Mouse (Mus musculus) hindbrain, embryonic 14.5 days (tissue): ENCODE measurements around the gene Gm21865. TPM values are rescaled to one million over a fixed set of nuclear protein-coding genes. Genes with fewer than 3 reads are reported as not detected.
"Not testable (repeated sequence)": the region's sequence is repeated elsewhere in the genome, so short reads cannot be mapped to it uniquely, and the experiment has no call there.

Experiments
- ATAC-seq: fragments of 200-750 bp; cut with Nextera tagmentation; 2 replicates; pipeline ENCODE4 v1.8.0; 2017; ENCODE audit warnings: moderate number of reproducible peaks, mild to moderate bottlenecking, moderate TSS enrichment, moderate library complexity; ENCODE audit not compliant: low FRiP score
- DNase-seq: peaks from one replicate; pipeline ENCODE4 v3.0.0-alpha.2; 2015; ENCODE audit warnings: low spot score
- H3K27ac ChIP-seq: fragments of 300-500 bp; sonication (generic); 2 replicates; pipeline ENCODE4 v1.5.1; 2014; ENCODE audit warnings: mild to moderate bottlenecking, moderate library complexity
- H3K27me3 ChIP-seq: fragments of 300-500 bp; sonication (generic); 2 replicates; pipeline ENCODE4 v1.6.1; 2014; ENCODE audit warnings: mild to moderate bottlenecking, low read length, mixed read lengths; ENCODE audit not compliant: control insufficient read depth, insufficient read depth
- H3K36me3 ChIP-seq: fragments of 300-500 bp; sonication (generic); replicated peaks from 2 replicates; pipeline ENCODE4 v1.6.1; 2014; ENCODE audit not compliant: control insufficient read depth, insufficient read depth
- H3K4me1 ChIP-seq: fragments of 300-500 bp; sonication (generic); replicated peaks from 2 replicates; pipeline ENCODE4 v1.6.1; 2014; ENCODE audit warnings: antibody characterized with exemption, low read length, mixed read lengths; ENCODE audit not compliant: control insufficient read depth, insufficient read depth
- H3K4me2 ChIP-seq: fragments of 300-500 bp; sonication (generic); replicated peaks from 2 replicates; pipeline ENCODE4 v1.6.1; 2014; ENCODE audit warnings: mild to moderate bottlenecking, moderate library complexity
- H3K4me3 ChIP-seq: fragments of 300-500 bp; sonication (generic); replicated peaks from 2 replicates; pipeline ENCODE4 v1.5.1; 2014; ENCODE audit warnings: mild to moderate bottlenecking, low read length
- H3K9ac ChIP-seq: fragments of 300-500 bp; sonication (generic); 2 replicates; pipeline ENCODE4 v1.6.1; 2014
- H3K9me3 ChIP-seq: fragments of 300-500 bp; sonication (generic); 2 replicates; pipeline ENCODE4 v1.6.1; 2016; ENCODE audit warnings: low read length; ENCODE audit not compliant: control insufficient read depth
- WGBS: fragments of 180-500 bp; shearing (Covaris S2); extraction: QIAGEN DNeasy Blood & Tissue Kit; methylation state at CpG from one replicate; pipeline ENCODE4 v1.1.7; 2014; 5-methylcytosine and 5-hydroxymethylcytosine counted together
- polyA plus RNA-seq: library from polyadenylated mRNA; unstranded; fragments of >200 nt; fragmentation: Nextera tagmentation; extraction: Ambion mirVana; gene quantifications from 2 replicates; pipeline ENCODE4 v1.2.1, GENCODE M21; 2014

Gene Gm21865
- not detected in 2 replicates for polyA plus RNA-seq

DNA sequence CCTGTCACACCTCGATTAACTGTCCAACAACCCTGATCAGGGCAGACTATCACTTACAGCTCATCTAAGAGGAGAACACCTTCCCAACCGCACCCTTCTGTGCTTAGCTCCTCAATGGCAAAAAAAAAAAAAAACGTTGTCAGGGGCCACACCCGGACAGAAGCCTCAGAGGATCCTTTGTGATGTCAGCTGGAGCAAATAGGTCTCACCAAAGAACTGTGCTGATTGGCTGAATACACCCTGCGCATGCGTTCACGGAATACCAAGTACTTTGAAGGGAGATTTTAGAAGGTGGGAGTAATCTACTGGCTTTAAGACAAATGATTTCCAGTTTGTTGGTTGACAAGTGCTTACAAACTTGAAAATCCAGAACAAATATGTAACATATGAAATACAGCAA is at the start of gene Gm21865:
Gm21865 (minus strand) TSS at position 101 of the 400 bp plus-strand sequence.
- H3K36me3 ChIP-seq, H3K4me2 ChIP-seq, H3K9me3 ChIP-seq, DNase-seq, H3K4me1 ChIP-seq, H3K27me3 ChIP-seq, H3K9ac ChIP-seq, H3K27ac ChIP-seq, ATAC-seq, H3K4me3 ChIP-seq: not testable (repeated sequence)
- no CpG with 5 or more reads among the region's 7 CpGs for WGBS

Other genes with a start within 250 kb of the Gm21865 start
- not detected in 2 replicates for gene Gm21882, start 64.6 kb upstream of the Gm21865 start, polyA plus RNA-seq